Mouse (Mus musculus): ENCODE measurements around the gene Lbx2. TPM values are rescaled to one million over a fixed set of nuclear protein-coding genes. Genes with fewer than 3 reads are reported as not detected.

Gene Lbx2
- polyA plus RNA-seq (2017; shearing (Covaris generic)), result under 1 TPM in 1 of 2 experiments, not detected in 1; 0.71 TPM

GRCm38 (mm10) chr6:83086121-83087035 is at the start of gene Lbx2:
TSS of gene Lbx2 (plus strand) at chr6:83086367.

GRCm38 (mm10) chr6:83054074-83054851 is 31.9 kb upstream of the Lbx2 start, which contains the start of gene Aup1:
TSS of gene Aup1 (plus strand) at chr6:83054521.

GRCm38 (mm10) chr6:83054871-83055431 is 31.2 kb upstream of the Lbx2 start, which contains the start of gene Htra2:
TSS of gene Htra2 (minus strand) at chr6:83055273.

GRCm38 (mm10) chr6:83057790-83058189 is 28.4 kb upstream of the Lbx2 start, which contains the start of gene Dqx1:
TSS of gene Dqx1 (plus strand) at chr6:83057844.

GRCm38 (mm10) chr6:83070247-83070310 is 16.1 kb upstream of the Lbx2 start, which contains the start of gene Tlx2:
TSS of gene Tlx2 (minus strand) at chr6:83070293.

GRCm38 (mm10) chr6:83077630-83078323 is 8.4 kb upstream of the Lbx2 start, which contains the start of gene Pcgf1:
TSS of gene Pcgf1 (plus strand) at chr6:83077869.

GRCm38 (mm10) chr6:83101316-83101687 is 15.1 kb downstream of the Lbx2 start, which contains the start of the genes Ccdc142 and Gm42688:
TSS of gene Ccdc142 (plus strand) at chr6:83101601.
TSS of gene Gm42688 (plus strand) at chr6:83101617.

GRCm38 (mm10) chr6:83108762-83109668 is 22.8 kb downstream of the Lbx2 start, which contains the start of gene Mrpl53:
TSS of gene Mrpl53 (plus strand) at chr6:83109040.

GRCm38 (mm10) chr6:83115011-83115671 is 29.0 kb downstream of the Lbx2 start, which contains the start of gene Mogs:
TSS of gene Mogs (plus strand) at chr6:83115496.

GRCm38 (mm10) chr6:83120930-83121862 is 35.0 kb downstream of the Lbx2 start, which contains the start of gene Wbp1:
TSS of gene Wbp1 (minus strand) at chr6:83121559.

GRCm38 (mm10) chr6:83125331-83125730 is 39.2 kb downstream of the Lbx2 start, which contains the start of gene Ino80b:
TSS of gene Ino80b (minus strand) at chr6:83125431.

GRCm38 (mm10) chr6:83134951-83135513 is 48.9 kb downstream of the Lbx2 start, which contains the start of gene Rtkn:
TSS of gene Rtkn (plus strand) at chr6:83135463.

Other genes with a start within 250 kb of the Lbx2 start
- 10 to 100 TPM in 1 of 2 experiments, 1 to 10 TPM in 1; 7.1 to 20.7 TPM for gene Sema4f, start 146.6 kb upstream of the Lbx2 start, polyA plus RNA-seq (2017; shearing (Covaris generic))
- 1 to 10 TPM in 1 of 2 experiments, under 1 TPM in 1; 0.43 to 1.6 TPM for gene M1ap, start 139.5 kb upstream of the Lbx2 start, polyA plus RNA-seq (2017; shearing (Covaris generic))
- gene Dok1, start 52.9 kb upstream of the Lbx2 start, polyA plus RNA-seq (2017; shearing (Covaris generic)), result 10 to 100 TPM; 36.1 to 52.2 TPM
- gene Loxl3, start 52.2 kb upstream of the Lbx2 start, polyA plus RNA-seq (2017; shearing (Covaris generic)), result 1 to 10 TPM in 1 of 2 experiments, under 1 TPM in 1; 0.45 to 1.5 TPM
- 100 to 1,000 TPM; 515 to 545 TPM for gene Aup1, start 31.8 kb upstream of the Lbx2 start, polyA plus RNA-seq (2017; shearing (Covaris generic))
- gene Htra2, start 31.1 kb upstream of the Lbx2 start, polyA plus RNA-seq (2017; shearing (Covaris generic)), result 10 to 100 TPM; 65.2 to 79.9 TPM
- 1 to 10 TPM; 4.0 to 5.2 TPM for gene Dqx1, start 28.5 kb upstream of the Lbx2 start, polyA plus RNA-seq (2017; shearing (Covaris generic))
- gene Tlx2, start 16.1 kb upstream of the Lbx2 start, polyA plus RNA-seq (2017; shearing (Covaris generic)), result 1 to 10 TPM in 1 of 2 experiments, not detected in 1; 1.1 TPM
- gene Pcgf1, start 8.5 kb upstream of the Lbx2 start, polyA plus RNA-seq (2017; shearing (Covaris generic)), result 10 to 100 TPM; 43.3 to 49.9 TPM
- gene Ccdc142, start 15.2 kb downstream of the Lbx2 start, polyA plus RNA-seq (2017; shearing (Covaris generic)), result 10 to 100 TPM in 1 of 2 experiments, 1 to 10 TPM in 1; 6.6 to 25.0 TPM
- 10 to 100 TPM; 12.7 to 25.2 TPM for gene Gm42688, start 15.2 kb downstream of the Lbx2 start, polyA plus RNA-seq (2017; shearing (Covaris generic))
- 10 to 100 TPM; 52.5 to 67.4 TPM for gene Mrpl53, start 22.7 kb downstream of the Lbx2 start, polyA plus RNA-seq (2017; shearing (Covaris generic))
- gene Mogs, start 29.1 kb downstream of the Lbx2 start, polyA plus RNA-seq (2017; shearing (Covaris generic)), result 100 to 1,000 TPM; 137 to 144 TPM
- 10 to 100 TPM; 70.7 to 97.0 TPM for gene Wbp1, start 35.2 kb downstream of the Lbx2 start, polyA plus RNA-seq (2017; shearing (Covaris generic))
- gene Ino80b, start 39.1 kb downstream of the Lbx2 start, polyA plus RNA-seq (2017; shearing (Covaris generic)), result 10 to 100 TPM; 44.9 to 52.2 TPM
- 1 to 10 TPM in 1 of 2 experiments, under 1 TPM in 1; 0.61 to 1.1 TPM for gene Rtkn, start 49.1 kb downstream of the Lbx2 start, polyA plus RNA-seq (2017; shearing (Covaris generic))
- under 1 TPM in 1 of 2 experiments, not detected in 1; 0.35 TPM for gene Wdr54, start 70.0 kb downstream of the Lbx2 start, polyA plus RNA-seq (2017; shearing (Covaris generic))
- gene 1700003E16Rik, start 70.0 kb downstream of the Lbx2 start, polyA plus RNA-seq (2017; shearing (Covaris generic)), result not detected
- 100 to 1,000 TPM in 1 of 2 experiments, 10 to 100 TPM in 1; 65.2 to 105 TPM for gene Dctn1, start 79.6 kb downstream of the Lbx2 start, polyA plus RNA-seq (2017; shearing (Covaris generic))
- under 1 TPM; 0.48 to 0.61 TPM for gene Slc4a5, start 133.5 kb downstream of the Lbx2 start, polyA plus RNA-seq (2017; shearing (Covaris generic))
- 10 to 100 TPM; 69.7 to 82.9 TPM for gene Mthfd2, start 239.5 kb downstream of the Lbx2 start, polyA plus RNA-seq (2017; shearing (Covaris generic))
- 100 to 1,000 TPM; 157 to 178 TPM for gene Mob1a, start 239.6 kb downstream of the Lbx2 start, polyA plus RNA-seq (2017; shearing (Covaris generic))